10 mouse cellular contexts compared by ENCODE assay signal in genomic region chr1:106204350-106204749, GRCm38 (mm10). TPM values are rescaled to one million over a fixed set of nuclear protein-coding genes. Genes with fewer than 3 reads are reported as not detected.
A peak's percentile ranks its signal among the peaks of the same experiment; 100 is the strongest.
DNase-seq lines count a peak whose midpoint lies in the region; ATAC-seq lines count a peak whose summit lies in the region.
"Had no signal": no experiment of that assay in that cellular context is flagged by ENCODE, and none has a peak within 500 bp of the region (broad histone marks: within the 10 kb centered on the region; RNA-seq: fewer than 3 reads in every experiment).

No protein-coding gene starts in this region.

- H3K4me2 ChIP-seq in forebrain, embryonic 14.5 days (ENCODE audit: low read length) = no peak overlapping the region
- no peak overlapping the region for H3K4me2 ChIP-seq in forebrain, embryonic 16.5 days (ENCODE audit: low read length)
- H3K4me2 ChIP-seq: midbrain, embryonic 12.5 days had no signal

- no peak for ATAC-seq in forebrain, embryonic 14.5 days
- no peak for ATAC-seq in forebrain, embryonic 16.5 days
- no peak for ATAC-seq in granulocyte monocyte progenitor cell, adult 5-6 weeks (replicated peaks; ENCODE audit: poor library complexity, severe bottlenecking)

- intact Hi-C loops in heart, postnatal 14 days (cut with DNase I) = no loop called here

- H3K27me3 ChIP-seq in forebrain, embryonic 14.5 days (replicated peaks; ENCODE audit: control insufficient read depth, insufficient read depth, low read length) = no peaks in the 10 kb centered on the region
- no peaks in the 10 kb centered on the region for H3K27me3 ChIP-seq in forebrain, embryonic 16.5 days (replicated peaks; ENCODE audit: control insufficient read depth, insufficient read depth, low read length)
- H3K27me3 ChIP-seq: midbrain, embryonic 12.5 days had no signal

- no peaks in the 10 kb centered on the region for H3K9me3 ChIP-seq in forebrain, embryonic 14.5 days (replicated peaks; ENCODE audit: control insufficient read depth, low read length)
- no peaks in the 10 kb centered on the region for H3K9me3 ChIP-seq in forebrain, embryonic 16.5 days (ENCODE audit: control insufficient read depth, low read length)

- DNase-seq in forebrain, embryonic 14.5 days (ENCODE audit: low spot score) = peak; percentile 44
- peak; percentile 50 for DNase-seq in retina, postnatal 1 day
- no peak for DNase-seq in retina, embryonic 14.5 days (ENCODE audit: low spot score)
- peak; percentile 31 to 48 for DNase-seq in heart, postnatal 14 days
- peak; percentile 62 for DNase-seq in yolk sac, embryonic 10.5 days (ENCODE audit: low spot score)
- no peak for DNase-seq in layer of hippocampus, adult 11-12 months (ENCODE audit: low spot score)
- DNase-seq: adrenal gland, postnatal 14 days had no signal

- WGBS in forebrain, embryonic 14.5 days = 25% methylated on average over 3 of the region's 3 CpGs
- 19% methylated on average over 3 of the region's 3 CpGs for WGBS in forebrain, embryonic 16.5 days

- peaks cover 44% of the 10 kb centered on the region for H3K4me1 ChIP-seq in forebrain, embryonic 14.5 days (ENCODE audit: control insufficient read depth, insufficient read depth, low read length)
- H3K4me1 ChIP-seq in forebrain, embryonic 16.5 days (replicated peaks; ENCODE audit: control insufficient read depth, insufficient read depth, low read length) = peaks cover 33% of the 10 kb centered on the region

- H3K36me3 ChIP-seq in forebrain, embryonic 14.5 days (ENCODE audit: control insufficient read depth, insufficient read depth, low read length) = no peaks in the 10 kb centered on the region
- H3K36me3 ChIP-seq in forebrain, embryonic 16.5 days (ENCODE audit: control insufficient read depth, insufficient read depth) = no peaks in the 10 kb centered on the region
- H3K36me3 ChIP-seq: midbrain, embryonic 12.5 days had no signal

- H3K9ac ChIP-seq in forebrain, embryonic 14.5 days (ENCODE audit: low read length) = no peak overlapping the region
- H3K9ac ChIP-seq in forebrain, embryonic 16.5 days (replicated peaks; ENCODE audit: low read depth, low read length) = no peak overlapping the region
- H3K9ac ChIP-seq: midbrain, embryonic 12.5 days had no signal

- no peak overlapping the region for H3K27ac ChIP-seq in forebrain, embryonic 14.5 days (ENCODE audit: low read depth, low read length)
- no peak overlapping the region for H3K27ac ChIP-seq in forebrain, embryonic 16.5 days (ENCODE audit: low read length)
- H3K27ac ChIP-seq: midbrain, embryonic 12.5 days had no signal

- H3K4me3 ChIP-seq in forebrain, embryonic 14.5 days (ENCODE audit: low read depth, low read length) = no peak overlapping the region
- no peak overlapping the region for H3K4me3 ChIP-seq in forebrain, embryonic 16.5 days (replicated peaks; ENCODE audit: low read length)
- H3K4me3 ChIP-seq: midbrain, embryonic 12.5 days had no signal

RNA-seq across cellular contexts. Expression of gene Phlpp1, which starts 32.8 kb away (rescaled TPM):
- polyA plus RNA-seq in forebrain, embryonic 14.5 days (2014; fragmentation: Nextera tagmentation; extraction: Ambion mirVana) = 8.3 and 8.6 TPM in 2 replicates
- polyA plus RNA-seq in forebrain, embryonic 16.5 days (2015; fragmentation: Nextera tagmentation; extraction: Ambion mirVana) = 7.0 and 7.7 TPM in 2 replicates
- total RNA-seq in heart, postnatal 14 days (2021) = 10 to 100 TPM; 19.7 TPM
- 0.94 and 2.2 TPM in 2 replicates for total RNA-seq in granulocyte monocyte progenitor cell, adult 5-6 weeks (2014; fragmentation: Nextera tagmentation)
- 1.7 and 2.1 TPM in 2 replicates for total RNA-seq in granulocyte monocyte progenitor cell, adult 5-6 weeks (2017)

Comparison
In these comparisons a context has a peak if more than half of its experiments do, and no peak if none do; other contexts are left out.
1. DNase-seq: peak in forebrain, embryonic 14.5 days (single experiment), retina, postnatal 1 day (single experiment), heart, postnatal 14 days (2 of 2) and yolk sac, embryonic 10.5 days (single experiment); none in retina, embryonic 14.5 days (single experiment) and layer of hippocampus, adult 11-12 months (single experiment).
2. RNA of gene Phlpp1, which starts 32.8 kb away (total RNA-seq): 19.7 TPM in heart, postnatal 14 days; 0.94 to 2.2 TPM in granulocyte monocyte progenitor cell, adult 5-6 weeks; every median in the first group is over 4 times any median in the second.